Mouse (Mus musculus) G1E (cell line): ENCODE data around the gene Adgrl2. TPM values are rescaled to one million over a fixed set of nuclear protein-coding genes. Genes with fewer than 3 reads are reported as not detected.

ENCODE experiments used
- ATAC-seq: 2 replicates; pipeline ENCODE4 v1.8.0; 2016; ENCODE audit warnings: mild to moderate bottlenecking; ENCODE audit not compliant: insufficient number of reproducible peaks, poor library complexity, low FRiP score, severe bottlenecking; ENCODE audit errors: extremely low read depth
- DNase-seq: peaks from one replicate; pipeline ENCODE4 v3.0.0; 2012; ENCODE audit warnings: low spot score
- H3K27me3 ChIP-seq: 2 replicates; pipeline ENCODE4 v1.6.1; 2012; ENCODE audit warnings: mild to moderate bottlenecking, low read length, inconsistent platforms; ENCODE audit not compliant: insufficient read depth
- H3K36me3 ChIP-seq: replicated peaks from 2 replicates; pipeline ENCODE3; 2012; ENCODE audit warnings: mild to moderate bottlenecking, inconsistent platforms
- H3K4me1 ChIP-seq: 2 replicates; pipeline ENCODE4 v1.6.1; 2012; ENCODE audit warnings: low read depth, low read length, inconsistent platforms, mixed read lengths; ENCODE audit not compliant: insufficient read depth
- H3K4me3 ChIP-seq: 2 replicates; pipeline ENCODE4 v1.5.1; 2012; ENCODE audit warnings: low read depth, mild to moderate bottlenecking, inconsistent platforms, low read length, moderate library complexity, mixed read lengths
- H3K9me3 ChIP-seq: replicated peaks from 2 replicates; pipeline ENCODE4 v1.6.1; 2012; ENCODE audit warnings: inconsistent platforms
- CTCF ChIP-seq: IDR thresholded peaks from 2 replicates; pipeline ENCODE4 v1.5.1; 2012; ENCODE audit warnings: low read depth, low read length, inconsistent platforms, mixed read lengths
- GATA1 ChIP-seq: IDR thresholded peaks from 2 replicates; pipeline ENCODE4 v1.6.1; 2012; ENCODE audit warnings: borderline replicate concordance, low read length, inconsistent platforms, mixed read lengths
- GATA2 ChIP-seq: IDR thresholded peaks from 2 replicates; pipeline ENCODE4 v1.6.1; 2012; ENCODE audit warnings: low read depth, low read length, inconsistent platforms, borderline replicate concordance
- POLR2AphosphoS5 ChIP-seq: IDR thresholded peaks from 2 replicates; pipeline ENCODE4 v1.6.1; 2012; ENCODE audit warnings: low read depth, low read length, inconsistent platforms; ENCODE audit not compliant: insufficient replicate concordance
- TAL1 ChIP-seq: conservative IDR thresholded peaks from 2 replicates; pipeline ENCODE4 v1.6.1; 2012; ENCODE audit warnings: low read depth, low read length, inconsistent platforms, mixed read lengths
- polyA plus RNA-seq: library from polyadenylated mRNA; stranded (reverse); fragments of >175 nt; gene quantifications from 2 replicates; pipeline ENCODE4 v1.2.3, GENCODE M21; 2012
- total RNA-seq, 2 experiments: library from RNA; stranded (forward) in 1 of 2; stranded (reverse) in 1 of 2; fragments of 200-1000 nt in 1 of 2; fragments of >200 nt in 1 of 2; fragmentation: Nextera tagmentation in 1 of 2; gene quantifications; 2 replicates each; pipeline ENCODE4 v1.2.3; 2014 to 2017

The Adgrl2 gene
- total and polyA plus RNA-seq, 3 experiments = 0.38 TPM; not detected in 2

DNA sequence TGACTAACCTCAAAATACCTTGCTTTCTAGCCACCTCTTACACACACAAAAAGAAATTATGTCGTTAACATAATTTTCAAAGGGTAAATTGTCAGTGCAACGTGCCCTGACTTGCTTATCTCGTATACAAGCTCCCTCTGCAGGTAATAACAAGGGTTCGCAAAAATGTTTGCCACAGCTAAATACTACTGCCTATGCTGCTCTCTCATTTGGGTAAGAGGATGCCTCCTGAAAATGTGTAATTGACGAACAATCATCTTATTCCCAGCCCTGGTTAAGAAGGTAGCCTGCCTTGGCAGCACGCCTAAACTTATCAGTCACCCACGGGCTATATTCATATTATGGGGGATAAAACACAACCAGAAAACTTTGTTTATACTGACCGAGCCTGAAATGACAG is 11.8 kb downstream of the Adgrl2 start:
- TF ChIP-seq CTCF (no peak), POLR2AphosphoS5 (no peak), GATA2 (no peak), TAL1 (no peak), GATA1 (no peak)
- peaks cover 18% of the 10 kb centered on the region for H3K9me3 ChIP-seq
- no peak overlapping the region for H3K4me3 ChIP-seq
- no peaks in the 10 kb centered on the region for H3K36me3 ChIP-seq
- DNase-seq (no peak), ATAC-seq (no peak)
- no peaks in the 10 kb centered on the region for H3K27me3 ChIP-seq
- no peaks in the 10 kb centered on the region for H3K4me1 ChIP-seq

DNA sequence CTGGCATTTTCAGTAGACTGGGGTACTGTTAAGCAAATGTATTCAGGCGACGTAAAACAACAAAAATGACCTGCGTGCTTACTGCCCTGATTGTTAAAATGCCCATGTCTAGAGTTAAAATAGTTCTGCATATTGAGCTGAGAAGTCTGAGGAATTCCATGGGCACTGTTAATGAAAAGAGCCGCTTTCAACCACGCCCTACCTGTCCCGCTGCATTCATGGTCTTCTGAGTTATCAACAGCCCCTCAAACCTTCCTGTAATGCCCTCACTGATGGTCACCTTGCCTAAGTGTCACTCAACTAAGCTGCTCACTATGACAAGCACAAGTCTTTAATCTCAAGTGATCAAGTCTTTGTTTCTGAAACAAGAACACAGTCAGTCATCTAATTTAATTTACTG is 12.5 kb downstream of the Adgrl2 start:
- DNase-seq (no peak), ATAC-seq (no peak)
- Histone ChIP-seq H3K4me1 (no peaks in the 10 kb centered on the region), H3K27me3 (no peaks in the 10 kb centered on the region), H3K4me3 (no peak overlapping the region), H3K9me3 (peaks cover 18% of the 10 kb centered on the region), H3K36me3 (no peaks in the 10 kb centered on the region)
- TF ChIP-seq GATA2 (no peak), CTCF (no peak), GATA1 (no peak), POLR2AphosphoS5 (no peak), TAL1 (no peak)

DNA sequence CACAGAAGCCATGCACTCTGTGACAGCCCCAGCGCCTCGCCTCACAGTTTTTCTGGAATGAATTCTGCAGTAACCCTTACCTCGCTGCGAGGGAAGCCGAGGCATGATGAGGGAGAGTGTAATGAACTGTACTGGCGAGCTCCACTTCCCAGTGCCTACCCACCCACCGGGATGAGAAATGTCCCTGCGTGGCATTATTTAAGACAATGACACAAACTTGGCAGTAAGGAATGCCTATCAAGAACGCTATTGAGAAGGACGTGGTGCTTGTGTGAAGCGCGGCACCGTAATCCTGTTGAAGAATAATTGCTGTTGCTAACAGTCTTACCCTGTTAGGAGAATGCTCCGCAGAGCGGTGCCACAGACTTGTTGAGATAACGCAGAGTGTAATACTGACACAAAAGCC is 13.2 kb downstream of the Adgrl2 start:
- H3K27me3 ChIP-seq = no peaks in the 10 kb centered on the region
- no peaks in the 10 kb centered on the region for H3K36me3 ChIP-seq
- peaks cover 22% of the 10 kb centered on the region for H3K9me3 ChIP-seq
- H3K4me1 ChIP-seq = no peaks in the 10 kb centered on the region
- no peak for ATAC-seq
- no peak for TF ChIP-seq GATA2
- TF ChIP-seq GATA1 = no peak
- TF ChIP-seq POLR2AphosphoS5 = no peak
- no peak for TF ChIP-seq CTCF
- no peak for TF ChIP-seq TAL1
- no peak for DNase-seq
- no peak overlapping the region for H3K4me3 ChIP-seq

DNA sequence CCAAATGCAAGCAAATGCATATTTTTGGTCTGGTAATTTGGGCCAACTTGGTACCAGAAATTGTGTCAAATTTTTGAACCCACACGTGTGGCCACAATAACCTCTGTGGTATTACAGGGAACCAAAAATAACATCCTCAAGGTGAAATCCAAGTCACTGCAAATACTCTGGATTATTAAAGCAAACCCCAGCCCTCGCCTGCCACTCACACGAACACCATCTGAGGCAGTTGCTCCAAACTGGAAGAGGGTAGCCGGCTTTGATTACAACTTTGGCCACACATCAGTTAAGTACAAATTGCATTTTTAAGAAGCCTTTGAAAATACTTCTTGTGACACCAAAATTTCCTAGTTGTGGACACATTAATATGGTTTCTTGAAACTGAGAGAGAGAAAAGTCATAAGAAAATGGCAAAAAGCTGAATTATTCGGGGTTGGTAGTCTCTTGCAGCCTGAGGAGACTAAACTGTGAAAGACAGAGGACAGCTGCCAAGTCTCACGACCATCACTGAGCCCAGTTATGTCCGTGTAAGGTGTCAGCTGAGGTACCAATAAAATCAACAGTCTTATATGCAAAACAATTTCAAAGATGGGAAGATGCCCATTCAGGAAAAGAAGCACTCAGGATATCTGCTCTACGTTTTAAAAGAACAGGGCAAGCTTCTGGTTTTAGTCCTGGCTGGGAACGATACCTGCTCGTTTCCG is 18.3 kb downstream of the Adgrl2 start:
- H3K4me1 ChIP-seq = no peaks in the 10 kb centered on the region
- no peak for TF ChIP-seq GATA2
- no peak for TF ChIP-seq GATA1
- no peak for TF ChIP-seq POLR2AphosphoS5
- TF ChIP-seq CTCF = no peak
- TF ChIP-seq TAL1 = no peak
- H3K9me3 ChIP-seq = peaks cover 23% of the 10 kb centered on the region
- H3K36me3 ChIP-seq = no peaks in the 10 kb centered on the region
- H3K27me3 ChIP-seq = no peaks in the 10 kb centered on the region
- no peak for DNase-seq
- H3K4me3 ChIP-seq = no peak overlapping the region
- no peak for ATAC-seq

DNA sequence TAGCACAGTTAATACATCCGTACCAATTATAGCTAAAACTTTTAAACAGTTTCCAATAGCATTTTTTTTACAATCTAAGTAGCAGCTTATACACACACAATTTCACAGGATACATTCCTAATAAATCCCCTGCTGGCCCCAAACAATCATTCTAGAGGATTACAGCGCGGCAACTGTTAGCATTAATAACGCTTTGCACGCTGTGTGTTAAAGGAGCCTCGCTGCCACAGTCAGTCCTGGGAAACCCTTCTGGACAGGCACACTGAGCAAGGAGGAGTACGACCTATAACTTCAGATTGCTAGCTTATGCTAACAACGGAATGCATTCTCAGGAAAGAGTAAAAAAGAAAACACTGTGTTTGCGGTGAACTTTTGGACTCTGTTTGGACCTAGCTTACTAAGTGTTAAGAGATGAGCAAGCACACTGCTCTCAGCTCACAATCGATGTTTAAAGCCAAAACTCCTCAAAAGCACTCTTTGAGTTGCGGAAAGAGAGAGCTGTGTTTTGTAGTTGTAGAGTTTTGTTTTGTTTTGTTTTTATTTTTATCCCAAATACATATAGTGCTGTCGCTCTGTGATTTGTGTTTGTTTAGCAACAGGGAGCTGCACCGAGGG is 25.3 kb downstream of the Adgrl2 start:
- H3K27me3 ChIP-seq = no peaks in the 10 kb centered on the region
- H3K4me3 ChIP-seq = no peak overlapping the region
- H3K4me1 ChIP-seq = no peaks in the 10 kb centered on the region
- DNase-seq (no peak), ATAC-seq (no peak)
- TF ChIP-seq CTCF (no peak), GATA2 (no peak), GATA1 (no peak), TAL1 (no peak), POLR2AphosphoS5 (no peak)
- no peaks in the 10 kb centered on the region for H3K36me3 ChIP-seq
- H3K9me3 ChIP-seq = peaks cover 38% of the 10 kb centered on the region

DNA sequence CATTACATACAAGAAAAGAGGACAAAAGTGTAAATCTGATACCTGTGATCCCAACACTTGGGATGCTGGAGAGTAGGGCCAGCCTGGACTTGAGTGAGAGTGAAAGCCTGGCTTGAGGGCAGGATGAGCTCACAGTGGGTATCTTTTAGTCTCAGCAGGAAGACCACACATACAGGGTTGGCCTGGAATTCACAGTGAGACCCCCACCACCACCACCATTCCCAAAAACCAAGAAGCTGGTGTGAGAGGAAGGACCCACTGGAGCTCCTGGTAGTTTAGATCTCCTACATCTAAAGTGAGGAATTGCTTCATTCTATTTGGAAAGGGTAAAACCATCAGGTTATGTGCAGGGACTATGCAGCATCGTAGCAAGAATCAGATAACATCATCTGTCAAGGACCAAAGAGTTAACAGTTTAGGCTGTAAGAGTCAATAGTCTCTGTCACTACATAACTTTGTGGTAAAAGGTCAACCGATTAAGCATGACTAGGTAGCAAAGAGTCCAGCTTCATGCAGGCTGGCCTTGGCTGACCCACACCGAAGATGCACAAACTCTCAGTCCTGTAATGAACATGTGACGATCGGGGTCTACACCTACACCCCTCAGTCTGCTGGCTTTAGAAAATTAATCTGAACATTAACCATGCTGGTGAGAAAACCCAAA is 26.8 kb downstream of the Adgrl2 start:
- Histone ChIP-seq H3K4me3 (no peak overlapping the region), H3K9me3 (peaks cover 37% of the 10 kb centered on the region), H3K36me3 (no peaks in the 10 kb centered on the region), H3K4me1 (no peaks in the 10 kb centered on the region), H3K27me3 (no peaks in the 10 kb centered on the region)
- TF ChIP-seq POLR2AphosphoS5 = no peak
- TF ChIP-seq CTCF = no peak
- TF ChIP-seq GATA1 = no peak
- no peak for TF ChIP-seq GATA2
- TF ChIP-seq TAL1 = no peak
- no peak for DNase-seq
- ATAC-seq = no peak
